Mouse (Mus musculus) left cerebral cortex, postnatal 36 days (tissue): Measurements from ENCODE around the gene Btbd35f18. TPM values are rescaled to one million over a fixed set of nuclear protein-coding genes. Genes with fewer than 3 reads are reported as not detected.
"Not testable (repeated sequence)": the region's sequence is repeated elsewhere in the genome, so short reads cannot be mapped to it uniquely, and the experiment has no call there.

ENCODE experiments used
- DNase-seq, 2 experiments: peaks; one replicate each; pipeline ENCODE4 v3.0.0; 2021 to 2022; ENCODE audit warnings: low spot score in 2 of 2, mixed read lengths in 1 of 2
- intact Hi-C: fragments of 180-260 bp; cut with DNase I; formaldehyde crosslinking; loops from one replicate; pipeline ENCODE4 v1.15.1; 2025
- total RNA-seq, 2 experiments: library from RNA; stranded (reverse); gene quantifications; 2 replicates each; pipeline ENCODE4 v1.2.3; 2021

Btbd35f18 gene
- not detected for total RNA-seq

DNA sequence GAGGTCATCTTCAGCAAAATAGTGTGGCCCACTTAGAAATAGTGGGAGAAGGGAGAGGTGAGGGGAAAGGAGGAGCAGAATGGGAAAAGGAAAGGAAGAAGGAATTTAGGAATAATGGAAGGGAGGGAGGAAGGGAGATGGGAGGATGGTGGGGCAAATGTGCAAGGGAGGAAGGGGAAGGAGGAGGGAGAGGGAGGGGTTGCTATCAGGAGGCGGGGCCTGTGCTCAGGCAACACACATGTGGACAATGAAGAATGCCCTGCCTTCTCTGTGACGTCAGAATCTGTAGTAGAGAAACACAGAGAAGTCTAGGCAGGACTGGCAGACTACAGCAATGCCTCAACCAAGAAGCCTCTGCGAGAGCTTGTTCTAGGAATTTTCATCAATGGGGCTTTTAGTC, at the start of gene Btbd35f18:
Gene Btbd35f18 (plus strand): TSS at position 301 of the 400 bp plus-strand sequence.
- DNase-seq, intact Hi-C loops: not testable (repeated sequence)

Other genes starting within 250 kb of the Btbd35f18 start
- gene Btbd35f10, start 52.7 kb downstream of the Btbd35f18 start, total RNA-seq, result not detected